Mouse (Mus musculus): ENCODE data around the gene Ankrd12. TPM values are rescaled to one million over a fixed set of nuclear protein-coding genes. Genes with fewer than 3 reads are reported as not detected.
"Not testable (repeated sequence)": the region's sequence is repeated elsewhere in the genome, so short reads cannot be mapped to it uniquely, and the experiment has no call there.

Gene Ankrd12
- polyA plus RNA-seq, 1 experiment from 2014 or later = 118 TPM

GRCm38 (mm10) chr17:66076174-66076927 is 538 bp downstream of the Ankrd12 start:
- Histone ChIP-seq H3K4me3 (replicated peaks) (peak overlapping the region; percentile 94), H3K4me2 (replicated peaks) (peak overlapping the region; percentile 73), H3K4me1 (replicated peaks) (peaks cover 28% of the 10 kb centered on the region), H3K9me3 (no peaks in the 10 kb centered on the region), H3K27me3 (no peaks in the 10 kb centered on the region), H3K9ac (replicated peaks) (peak overlapping the region; percentile 88), H3K27ac (peak overlapping the region; percentile 97), H3K36me3 (peaks cover 21% of the 10 kb centered on the region)
- peak; percentile 89 for ATAC-seq
- under 1% methylated on average over 78 of the region's 95 CpGs for WGBS

DNA sequence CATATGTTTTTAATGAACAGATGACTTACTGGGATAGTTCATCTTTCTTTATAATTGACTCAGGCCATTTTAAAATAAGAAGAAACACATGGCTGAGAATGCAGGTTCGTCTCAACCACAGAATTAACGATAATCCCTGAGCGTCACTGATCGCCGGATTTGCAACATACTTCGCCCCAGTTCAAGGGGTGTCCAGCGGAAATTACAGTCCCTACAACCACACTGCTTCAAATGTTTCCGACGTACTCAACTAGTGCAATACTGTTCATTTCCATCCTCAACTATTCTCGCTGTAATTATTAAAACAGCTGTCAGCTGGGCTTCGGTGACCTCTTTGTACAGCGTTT is 1.1 kb downstream of the Ankrd12 start:
- peaks cover 17% of the 10 kb centered on the region for H3K36me3 ChIP-seq
- H3K4me1 ChIP-seq (replicated peaks) = peaks cover 28% of the 10 kb centered on the region
- peak overlapping the region; percentile 73 for H3K4me2 ChIP-seq (replicated peaks)
- H3K27ac ChIP-seq = peak overlapping the region; percentile 97
- peak overlapping the region; percentile 94 for H3K4me3 ChIP-seq (replicated peaks)
- ATAC-seq = no peak
- H3K9me3 ChIP-seq = no peaks in the 10 kb centered on the region
- H3K27me3 ChIP-seq = no peaks in the 10 kb centered on the region
- whole genome bisulfite sequencing = 2% methylated on average over 12 of the region's 12 CpGs
- H3K9ac ChIP-seq (replicated peaks) = peak overlapping the region; percentile 88

GRCm38 (mm10) chr17:66073971-66074370 is 2.9 kb downstream of the Ankrd12 start:
- Histone ChIP-seq H3K4me1 (replicated peaks) (peaks cover 28% of the 10 kb centered on the region), H3K36me3 (peaks cover 3% of the 10 kb centered on the region; the same call in 1 of the 2 replicates), H3K4me2 (replicated peaks) (no peak overlapping the region), H3K27ac (no peak overlapping the region), H3K4me3 (replicated peaks) (no peak overlapping the region), H3K9me3 (no peaks in the 10 kb centered on the region), H3K27me3 (no peaks in the 10 kb centered on the region), H3K9ac (replicated peaks) (no peak overlapping the region)
- ATAC-seq = no peak
- 85% methylated on average over 7 of the region's 7 CpGs for WGBS

DNA sequence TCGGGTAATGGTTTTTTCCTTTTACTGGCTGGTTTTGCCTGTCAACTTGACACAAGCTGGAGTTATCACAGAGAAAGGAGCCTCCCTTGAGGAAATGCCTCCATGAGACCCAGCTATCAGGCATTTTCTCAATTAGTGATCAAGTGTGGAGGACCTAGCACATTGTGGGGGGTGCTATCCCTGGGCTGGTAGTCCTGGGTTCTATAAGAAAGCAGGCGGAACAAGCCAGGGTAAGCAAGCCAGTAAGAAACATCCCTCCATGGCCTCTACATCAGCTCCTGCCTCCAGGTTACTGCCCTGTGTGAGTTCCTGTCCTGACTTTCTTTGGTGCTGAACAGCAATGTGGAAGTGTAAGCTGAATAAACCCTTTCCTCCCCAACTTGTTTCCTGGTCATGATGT is 7.9 kb downstream of the Ankrd12 start:
- H3K4me3 ChIP-seq (replicated peaks); H3K27me3 ChIP-seq; H3K36me3 ChIP-seq; H3K4me1 ChIP-seq (replicated peaks); H3K9ac ChIP-seq (replicated peaks); H3K4me2 ChIP-seq (replicated peaks); ATAC-seq; H3K27ac ChIP-seq; H3K9me3 ChIP-seq: not testable (repeated sequence)
- whole genome bisulfite sequencing = 97% methylated on average over 2 of the region's 2 CpGs

- no peaks in the 10 kb centered on the region for H3K36me3 ChIP-seq
- H3K9me3 ChIP-seq = no peaks in the 10 kb centered on the region
- no peak for ATAC-seq
- 0 out of 2 replicates have a peak, but pooled peaks cover 5% of the 10 kb centered on the region for H3K4me1 ChIP-seq (replicated peaks)
- H3K27ac ChIP-seq = no peak overlapping the region
- H3K4me3 ChIP-seq (replicated peaks) = no peak overlapping the region
- 88% methylated on average over 4 of the region's 4 CpGs for WGBS
- H3K9ac ChIP-seq (replicated peaks) = no peak overlapping the region
- H3K27me3 ChIP-seq = no peaks in the 10 kb centered on the region
- H3K4me2 ChIP-seq (replicated peaks) = no peak overlapping the region
Measured at GRCm38 (mm10) chr17:66065115-66065514, 11.8 kb downstream of the Ankrd12 start.

- Histone ChIP-seq H3K9me3 (no peaks in the 10 kb centered on the region), H3K4me1 (replicated peaks) (0 out of 2 replicates have a peak, but pooled peaks cover 5% of the 10 kb centered on the region), H3K9ac (replicated peaks) (no peak overlapping the region), H3K4me3 (replicated peaks) (no peak overlapping the region), H3K27ac (no peak overlapping the region), H3K36me3 (no peaks in the 10 kb centered on the region), H3K27me3 (no peaks in the 10 kb centered on the region), H3K4me2 (replicated peaks) (no peak overlapping the region)
- WGBS = 62% methylated on average over 8 of the region's 8 CpGs
- no peak for ATAC-seq
Measured at GRCm38 (mm10) chr17:66061241-66061938, 15.5 kb downstream of the Ankrd12 start.

GRCm38 (mm10) chr17:66058160-66058559 is 18.7 kb downstream of the Ankrd12 start:
- Histone ChIP-seq H3K4me3 (replicated peaks) (no peak overlapping the region), H3K9ac (replicated peaks) (no peak overlapping the region), H3K27me3 (no peaks in the 10 kb centered on the region), H3K27ac (no peak overlapping the region), H3K4me1 (replicated peaks) (0 out of 2 replicates have a peak, but pooled peaks cover 5% of the 10 kb centered on the region), H3K36me3 (no peaks in the 10 kb centered on the region), H3K4me2 (replicated peaks) (no peak overlapping the region), H3K9me3 (no peaks in the 10 kb centered on the region)
- no peak for ATAC-seq
- WGBS = 93% methylated on average over 4 of the region's 4 CpGs

GRCm38 (mm10) chr17:66057145-66057544 is 19.7 kb downstream of the Ankrd12 start:
- no peak overlapping the region for H3K27ac ChIP-seq
- H3K4me2 ChIP-seq (replicated peaks) = no peak overlapping the region
- H3K4me3 ChIP-seq (replicated peaks) = no peak overlapping the region
- H3K9me3 ChIP-seq = no peaks in the 10 kb centered on the region
- ATAC-seq = no peak
- no peak overlapping the region for H3K9ac ChIP-seq (replicated peaks)
- H3K36me3 ChIP-seq = no peaks in the 10 kb centered on the region
- H3K27me3 ChIP-seq = no peaks in the 10 kb centered on the region
- H3K4me1 ChIP-seq (replicated peaks) = 0 out of 2 replicates have a peak, but pooled peaks cover 5% of the 10 kb centered on the region
- WGBS = 84% methylated on average over 2 of the region's 2 CpGs

- Histone ChIP-seq H3K27me3 (no peaks in the 10 kb centered on the region), H3K4me3 (replicated peaks) (no peak overlapping the region), H3K4me2 (replicated peaks) (no peak overlapping the region), H3K9me3 (no peaks in the 10 kb centered on the region), H3K9ac (replicated peaks) (no peak overlapping the region), H3K4me1 (replicated peaks) (no peaks in the 10 kb centered on the region), H3K27ac (no peak overlapping the region), H3K36me3 (peaks cover 11% of the 10 kb centered on the region)
- WGBS = 74% methylated on average over 4 of the region's 4 CpGs
- no peak for ATAC-seq
Measured at GRCm38 (mm10) chr17:66053349-66053748, 23.5 kb downstream of the Ankrd12 start.

GRCm38 (mm10) chr17:66048795-66049194 is 28.1 kb downstream of the Ankrd12 start:
- ATAC-seq = no peak
- Histone ChIP-seq H3K27ac (no peak overlapping the region), H3K27me3 (no peaks in the 10 kb centered on the region)

DNA sequence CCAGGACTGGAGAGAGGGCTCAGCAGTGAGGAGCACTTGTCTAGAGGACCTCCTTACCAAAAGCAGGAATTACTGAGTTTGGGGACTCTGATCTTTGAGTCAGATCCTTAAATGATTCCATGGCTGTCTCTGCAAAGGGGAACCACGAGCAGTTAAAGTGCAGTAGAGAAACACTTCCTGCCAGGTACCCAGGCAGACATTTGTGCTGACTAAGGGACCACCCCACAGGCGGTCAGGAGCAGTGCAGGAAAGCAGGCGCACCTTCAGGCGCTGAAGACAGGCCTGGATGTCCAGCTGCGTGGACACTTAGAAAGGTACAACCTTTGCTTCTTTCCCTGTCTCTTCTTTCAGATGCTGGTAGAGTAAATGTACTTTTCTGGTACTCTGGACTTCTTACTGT is 28.7 kb downstream of the Ankrd12 start:
- Histone ChIP-seq H3K36me3 (peaks cover 38% of the 10 kb centered on the region), H3K27ac (no peak overlapping the region), H3K27me3 (no peaks in the 10 kb centered on the region), H3K9ac (replicated peaks) (no peak overlapping the region), H3K9me3 (no peaks in the 10 kb centered on the region), H3K4me1 (replicated peaks) (no peaks in the 10 kb centered on the region), H3K4me3 (replicated peaks) (no peak overlapping the region), H3K4me2 (replicated peaks) (no peak overlapping the region)
- WGBS = 78% methylated on average over 5 of the region's 5 CpGs
- no peak for ATAC-seq

More at GRCm38 (mm10) chr17:66048795-66049194, 28.1 kb downstream of the Ankrd12 start:
- 85% methylated on average over 4 of the region's 4 CpGs for WGBS
- Histone ChIP-seq H3K9ac (replicated peaks) (no peak overlapping the region), H3K4me2 (replicated peaks) (no peak overlapping the region), H3K4me3 (replicated peaks) (no peak overlapping the region), H3K4me1 (replicated peaks) (no peaks in the 10 kb centered on the region), H3K9me3 (no peaks in the 10 kb centered on the region), H3K36me3 (peaks cover 37% of the 10 kb centered on the region)

GRCm38 (mm10) chr17:66043679-66044078 is 33.2 kb downstream of the Ankrd12 start:
- ATAC-seq; H3K4me2 ChIP-seq (replicated peaks); H3K27me3 ChIP-seq; H3K4me1 ChIP-seq (replicated peaks); H3K27ac ChIP-seq; H3K4me3 ChIP-seq (replicated peaks); H3K9me3 ChIP-seq; H3K9ac ChIP-seq (replicated peaks): not testable (repeated sequence)
- 83% methylated on average over 4 of the region's 4 CpGs for WGBS
- H3K36me3 ChIP-seq = peaks cover 35% of the 10 kb centered on the region
